Mouse (Mus musculus) liver, embryonic 14.5 days (tissue): ENCODE measurements around the gene Vstm4. TPM values are rescaled to one million over a fixed set of nuclear protein-coding genes. Genes with fewer than 3 reads are reported as not detected.

Experiments
- ATAC-seq: fragments of 200-750 bp; cut with Nextera tagmentation; 2 replicates; pipeline ENCODE4 v1.8.0; 2017; ENCODE audit warnings: moderate number of reproducible peaks, mild to moderate bottlenecking, moderate library complexity; ENCODE audit not compliant: insufficient read depth
- DNase-seq, 3 experiments: peaks; one replicate each; pipeline ENCODE4 v3.0.0-alpha.2; 2012 to 2013; ENCODE audit warnings: low read depth in 3 of 3, low spot score in 3 of 3
- H3K27ac ChIP-seq: fragments of 300-500 bp; sonication (generic); 2 replicates; pipeline ENCODE4 v1.5.1; 2014; ENCODE audit warnings: moderate library complexity, mild to moderate bottlenecking, control low read depth, inconsistent platforms
- H3K27me3 ChIP-seq: fragments of 300-500 bp; sonication (generic); 2 replicates; pipeline ENCODE4 v1.6.1; 2014; ENCODE audit warnings: mild to moderate bottlenecking, low read length, moderate library complexity; ENCODE audit not compliant: control insufficient read depth, insufficient read depth
- H3K36me3 ChIP-seq: fragments of 300-500 bp; sonication (generic); replicated peaks from 2 replicates; pipeline ENCODE4 v1.6.1; 2014; ENCODE audit warnings: low read depth; ENCODE audit not compliant: control insufficient read depth, insufficient read depth
- H3K4me1 ChIP-seq, 2 experiments: fragments of 200-500 bp in 1 of 2; fragments of 300-500 bp in 1 of 2; sonication (generic) in 1 of 2; replicated peaks; 2 replicates each; pipeline ENCODE4 v1.6.1; 2012 to 2014; ENCODE audit warnings: antibody characterized with exemption in 1 of 2, inconsistent platforms in 1 of 2, low read length in 1 of 2; ENCODE audit not compliant: control insufficient read depth in 2 of 2, insufficient read depth in 2 of 2
- H3K4me2 ChIP-seq: fragments of 300-500 bp; sonication (generic); 2 replicates; pipeline ENCODE4 v1.6.1; 2014; ENCODE audit warnings: low read depth, mild to moderate bottlenecking, control low read depth, moderate library complexity
- H3K4me3 ChIP-seq, 2 experiments: fragments of 200-500 bp in 1 of 2; fragments of 300-500 bp in 1 of 2; sonication (generic) in 1 of 2; 2 replicates each; pipeline ENCODE4 v1.5.1; 2012 to 2014; ENCODE audit warnings: low read depth in 2 of 2, low read length in 2 of 2, mild to moderate bottlenecking in 2 of 2, control low read depth in 1 of 2, inconsistent platforms in 1 of 2, moderate library complexity in 1 of 2; ENCODE audit not compliant: insufficient read depth in 1 of 2
- H3K9ac ChIP-seq: fragments of 300-500 bp; sonication (generic); replicated peaks from 2 replicates; pipeline ENCODE4 v1.6.1; 2014; ENCODE audit warnings: mild to moderate bottlenecking, control low read depth, moderate library complexity
- H3K9me3 ChIP-seq: fragments of 300-500 bp; sonication (generic); 2 replicates; pipeline ENCODE4 v1.6.1; 2016; ENCODE audit warnings: low read length, mixed read lengths; ENCODE audit not compliant: control insufficient read depth
- CTCF ChIP-seq: IDR thresholded peaks from 2 replicates; pipeline ENCODE4 v1.5.1; 2016; ENCODE audit warnings: antibody characterized with exemption, low read depth, control low read depth
- EP300 ChIP-seq: IDR thresholded peaks from 2 replicates; pipeline ENCODE4 v1.6.1; 2016; ENCODE audit warnings: antibody characterized with exemption, low read depth
- WGBS: fragments of 180-500 bp; shearing (Covaris S2); extraction: QIAGEN DNeasy Blood & Tissue Kit; methylation state at CpG from one replicate; pipeline ENCODE4 v1.1.7; 2014; ENCODE audit not compliant: insufficient replicate concordance; 5-methylcytosine and 5-hydroxymethylcytosine counted together
- polyA plus RNA-seq, 2 experiments: library from polyadenylated mRNA; depleted of rRNA in 1 of 2; stranded (reverse) in 1 of 2; unstranded in 1 of 2; fragments of >200 nt; fragmentation: Nextera tagmentation in 1 of 2; extraction: Ambion mirVana in 1 of 2; gene quantifications; 2 replicates each; pipeline versions ENCODE4 v1.2.1 to v1.2.3; 2012 to 2014

Vstm4 gene
- polyA plus RNA-seq, 2 experiments, result 1.6 to 3.3 TPM

DNA sequence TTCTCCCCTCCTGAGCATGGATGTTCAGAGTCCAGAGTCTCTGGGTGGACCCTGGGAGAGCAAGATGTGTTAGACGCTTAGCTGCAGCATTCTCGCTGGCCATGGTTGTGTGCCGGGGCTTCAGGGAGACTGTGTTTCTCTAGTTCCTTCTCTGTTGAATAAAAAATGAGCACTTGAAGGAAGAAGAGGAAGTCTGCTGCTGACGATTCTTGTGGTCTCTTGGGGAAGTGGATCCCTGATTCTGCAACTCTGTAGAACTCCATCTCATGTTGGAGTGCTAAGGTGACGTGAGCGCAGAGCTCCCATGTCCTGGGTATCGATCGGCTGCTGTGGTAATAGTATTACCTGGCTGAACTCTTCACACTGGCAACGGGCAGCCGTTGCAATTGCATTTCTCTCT is 75.2 kb downstream of the Vstm4 start:
- Histone ChIP-seq H3K36me3 (no peaks in the 10 kb centered on the region), H3K9me3 (no peaks in the 10 kb centered on the region), H3K27me3 (no peaks in the 10 kb centered on the region), H3K9ac (no peak overlapping the region), H3K27ac (no peak overlapping the region), H3K4me1 (no peaks in the 10 kb centered on the region), H3K4me2 (no peak overlapping the region), H3K4me3 (no peak overlapping the region)
- 25% methylated on average over 10 of the region's 10 CpGs for WGBS
- no peak for DNase-seq
- no peak for ATAC-seq
- TF ChIP-seq CTCF (no peak), EP300 (no peak)

DNA sequence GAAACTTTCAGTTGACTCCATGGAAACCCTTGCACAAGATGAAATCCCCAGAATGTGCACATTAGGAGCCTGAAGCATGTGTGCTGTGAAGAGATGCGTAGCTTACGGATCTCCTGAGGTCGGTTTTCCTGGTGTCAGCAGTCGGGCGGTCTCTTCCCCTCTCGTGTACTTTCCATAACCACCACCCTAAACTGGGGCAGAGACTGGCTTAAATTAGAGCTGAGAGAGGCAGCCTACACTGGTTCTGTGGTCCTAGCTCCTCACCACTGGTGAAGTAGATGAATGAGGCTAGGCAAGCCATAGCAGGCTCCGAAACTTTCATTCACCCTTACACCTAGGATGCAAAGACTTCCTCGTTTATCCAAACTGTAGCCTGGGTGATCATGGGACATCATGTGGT is 75.7 kb downstream of the Vstm4 start:
- H3K27me3 ChIP-seq, result no peaks in the 10 kb centered on the region
- H3K4me2 ChIP-seq, result no peak overlapping the region
- no peak for ATAC-seq
- no peaks in the 10 kb centered on the region for H3K4me1 ChIP-seq
- H3K27ac ChIP-seq, result no peak overlapping the region
- H3K9ac ChIP-seq, result no peak overlapping the region
- H3K36me3 ChIP-seq, result no peaks in the 10 kb centered on the region
- 66% methylated on average over 8 of the region's 8 CpGs for WGBS
- H3K4me3 ChIP-seq, result no peak overlapping the region
- no peaks in the 10 kb centered on the region for H3K9me3 ChIP-seq
- DNase-seq, result no peak
- TF ChIP-seq EP300 (no peak), CTCF (no peak)

DNA sequence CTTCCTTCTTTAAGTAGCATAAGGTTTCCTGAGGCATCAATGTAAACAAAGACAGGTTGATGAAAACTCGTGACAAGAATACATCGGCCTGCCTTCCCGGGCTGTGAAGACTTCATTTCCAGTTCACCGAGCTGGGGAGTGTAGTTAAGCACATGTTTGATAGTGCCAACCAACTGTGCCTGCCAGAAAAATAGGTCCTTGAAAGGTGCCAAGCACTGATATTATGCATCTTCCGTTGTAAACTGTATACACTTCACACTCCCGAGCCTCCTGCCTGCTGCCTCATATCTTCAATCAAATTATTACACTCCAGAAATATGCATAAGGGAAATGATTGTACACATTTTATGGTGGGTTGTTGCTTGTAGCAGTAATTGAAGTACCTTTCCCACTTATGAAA is 77.5 kb downstream of the Vstm4 start:
- Histone ChIP-seq H3K9me3 (no peaks in the 10 kb centered on the region), H3K4me1 (no peaks in the 10 kb centered on the region), H3K36me3 (no peaks in the 10 kb centered on the region), H3K4me2 (no peak overlapping the region), H3K4me3 (no peak overlapping the region), H3K9ac (no peak overlapping the region), H3K27ac (no peak overlapping the region), H3K27me3 (no peaks in the 10 kb centered on the region)
- 55% methylated on average over 6 of the region's 6 CpGs for WGBS
- no peak for ATAC-seq
- TF ChIP-seq EP300 (no peak), CTCF (no peak)
- DNase-seq, result no peak

DNA sequence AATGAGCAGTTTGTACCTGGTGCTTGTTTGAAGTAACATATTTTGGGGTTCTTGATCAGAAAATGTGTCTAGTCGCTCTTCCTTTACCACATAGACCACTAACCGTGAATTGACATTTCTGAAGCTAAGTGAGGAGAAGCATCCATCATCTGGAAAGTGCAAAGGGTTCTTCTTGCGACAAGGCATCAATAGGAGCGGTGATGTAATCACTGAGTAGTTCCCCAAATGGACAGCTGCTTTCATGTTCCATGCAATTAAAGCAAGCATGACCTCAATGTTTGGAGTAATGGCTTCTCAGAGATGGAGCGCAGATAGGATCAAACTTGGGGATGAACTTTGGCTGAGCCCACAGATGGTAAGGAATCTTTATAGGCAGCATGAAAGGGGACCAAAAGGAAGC is 82.7 kb downstream of the Vstm4 start:
- H3K4me2 ChIP-seq, result no peak overlapping the region
- H3K4me1 ChIP-seq, result no peaks in the 10 kb centered on the region
- no peak for TF ChIP-seq CTCF
- no peak for TF ChIP-seq EP300
- H3K27ac ChIP-seq, result no peak overlapping the region
- H3K9ac ChIP-seq, result no peak overlapping the region
- H3K9me3 ChIP-seq, result no peaks in the 10 kb centered on the region
- no peak for ATAC-seq
- no peaks in the 10 kb centered on the region for H3K27me3 ChIP-seq
- H3K36me3 ChIP-seq, result no peaks in the 10 kb centered on the region
- 49% methylated on average over 5 of the region's 5 CpGs for WGBS
- H3K4me3 ChIP-seq, result no peak overlapping the region
- no peak for DNase-seq

- Histone ChIP-seq H3K36me3 (no peaks in the 10 kb centered on the region), H3K27me3 (no peaks in the 10 kb centered on the region), H3K9me3 (no peaks in the 10 kb centered on the region), H3K4me2 (no peak overlapping the region), H3K9ac (no peak overlapping the region), H3K27ac (no peak overlapping the region), H3K4me3 (no peak overlapping the region), H3K4me1 (no peaks in the 10 kb centered on the region)
- WGBS, result 71% methylated on average over 2 of the region's 2 CpGs
- TF ChIP-seq EP300 (no peak), CTCF (no peak)
- DNase-seq (no peak), ATAC-seq (no peak)
Measured at GRCm38 (mm10) chr14:32947512-32947911, 91.0 kb downstream of the Vstm4 start.
